Mouse (Mus musculus) small intestine, adult 2 months (tissue): ENCODE measurements around the gene Morn1.

Source experiments
- CTCF ChIP-seq: fragments of 200-500 bp; IDR thresholded peaks from 2 replicates; pipeline ENCODE4 v1.5.1; 2012; ENCODE audit warnings: low read depth, mild to moderate bottlenecking, control low read depth, inconsistent platforms, low read length, moderate library complexity, mixed read lengths; ENCODE audit not compliant: insufficient replicate concordance, insufficient read length; ENCODE audit errors: extremely low read depth
- POLR2A ChIP-seq: fragments of 200-500 bp; IDR thresholded peaks from 2 replicates; pipeline ENCODE4 v1.6.1; 2012; ENCODE audit warnings: low read depth, mild to moderate bottlenecking, control low read depth, inconsistent platforms, low read length, moderate library complexity

DNA sequence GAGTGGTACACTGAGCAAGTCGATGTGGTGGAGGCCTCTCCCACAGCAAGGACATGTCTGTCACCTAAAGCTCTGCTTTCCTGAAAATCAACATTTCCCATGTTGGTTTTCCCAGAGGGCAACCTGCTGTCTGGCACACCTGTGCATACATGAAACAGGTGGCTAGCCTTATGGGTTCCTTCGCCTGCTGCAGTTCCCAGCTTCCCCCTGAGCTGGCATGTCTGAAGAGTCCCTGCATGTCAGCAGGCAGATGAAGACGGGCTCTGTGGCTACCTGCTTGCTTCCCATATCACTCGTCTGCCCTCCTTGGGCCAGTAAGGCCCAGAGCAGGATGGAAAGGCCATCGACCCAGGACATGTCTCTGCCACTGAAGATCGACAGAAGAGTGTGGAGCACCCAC is 11.1 kb downstream of the Morn1 start:
- no peak for TF ChIP-seq CTCF
- no peak for TF ChIP-seq POLR2A
